Comparison of ENCODE assay signal across 21 mouse cellular contexts in the genomic region with DNA sequence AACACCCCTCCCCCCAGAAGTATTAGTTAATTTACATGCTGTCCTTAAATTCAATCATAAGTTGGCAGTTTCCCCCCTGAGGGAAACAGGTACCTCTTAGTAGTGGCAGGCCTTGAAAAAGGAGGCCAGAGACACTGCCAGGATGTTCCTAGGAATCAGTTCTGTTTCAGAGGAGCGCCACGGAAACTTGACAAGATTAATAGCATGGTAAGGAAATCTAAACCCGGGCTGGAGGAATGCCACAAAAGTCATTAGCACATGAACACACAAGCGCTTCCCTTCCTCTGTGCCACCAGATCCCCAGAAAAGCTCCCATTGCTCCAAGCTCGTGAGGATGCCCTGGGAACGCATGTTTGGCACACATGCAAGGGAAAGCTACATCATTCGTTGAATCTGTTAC. TPM values are rescaled to one million over a fixed set of nuclear protein-coding genes. Genes with fewer than 3 reads are reported as not detected.
DNase-seq lines count a peak whose midpoint lies in the region; ATAC-seq lines count a peak whose summit lies in the region.
"Had no signal": no experiment of that assay in that cellular context is flagged by ENCODE, and none has a peak within 500 bp of the region (broad histone marks: within the 10 kb centered on the region; RNA-seq: fewer than 3 reads in every experiment).

No protein-coding gene starts in this region.

- H3K4me3 ChIP-seq in forebrain, embryonic 15.5 days = no peak overlapping the region
- H3K4me3 ChIP-seq in forebrain, embryonic 16.5 days (replicated peaks; ENCODE audit: low read length) = no peak overlapping the region
- no peak overlapping the region for H3K4me3 ChIP-seq in hindbrain, embryonic 16.5 days (ENCODE audit: low read length)
- H3K4me3 ChIP-seq in hindbrain, embryonic 12.5 days = no peak overlapping the region
- H3K4me3 ChIP-seq in neural tube, embryonic 14.5 days (ENCODE audit: low read depth, low read length) = no peak overlapping the region
- no peak overlapping the region for H3K4me3 ChIP-seq in neural tube, embryonic 15.5 days (replicated peaks)
- H3K4me3 ChIP-seq: embryonic facial prominence, embryonic 13.5 days; forebrain, embryonic 12.5 days; heart, embryonic 15.5 days; limb, embryonic 12.5 days; liver, embryonic 13.5 days; lung, embryonic 15.5 days; myocyte had no signal

- 0 out of 2 replicates have a peak overlapping the region, but pooled peaks have one; percentile 13 for H3K27ac ChIP-seq in forebrain, embryonic 15.5 days (replicated peaks)
- H3K27ac ChIP-seq in forebrain, embryonic 16.5 days (ENCODE audit: low read length) = no peak overlapping the region
- no peak overlapping the region for H3K27ac ChIP-seq in hindbrain, embryonic 16.5 days (ENCODE audit: low read depth, low read length)
- no peak overlapping the region for H3K27ac ChIP-seq in hindbrain, embryonic 12.5 days
- peak overlapping the region; percentile 34; the same call in 1 of the 2 replicates for H3K27ac ChIP-seq in neural tube, embryonic 14.5 days (ENCODE audit: low read depth, low read length)
- no peak overlapping the region for H3K27ac ChIP-seq in neural tube, embryonic 15.5 days (replicated peaks)
- H3K27ac ChIP-seq: embryonic facial prominence, embryonic 13.5 days; forebrain, embryonic 12.5 days; heart, embryonic 15.5 days; limb, embryonic 12.5 days; liver, embryonic 13.5 days; lung, embryonic 15.5 days had no signal

- ATAC-seq in forebrain, embryonic 15.5 days (replicated peaks) = no peak
- no peak for ATAC-seq in forebrain, embryonic 16.5 days
- peak; percentile 40; the same call in 1 of the 2 replicates for ATAC-seq in hindbrain, embryonic 16.5 days
- ATAC-seq in hindbrain, embryonic 12.5 days (ENCODE audit: low FRiP score) = no peak
- no peak for ATAC-seq in neural tube, embryonic 14.5 days (ENCODE audit: low read depth)
- no peak for ATAC-seq in neural tube, embryonic 15.5 days (ENCODE audit: low FRiP score)
- ATAC-seq: intestine, postnatal 0 days had no signal

- no peaks in the 10 kb centered on the region for H3K9me3 ChIP-seq in forebrain, embryonic 15.5 days
- H3K9me3 ChIP-seq in forebrain, embryonic 16.5 days (ENCODE audit: control insufficient read depth, low read length) = no peaks in the 10 kb centered on the region
- no peaks in the 10 kb centered on the region for H3K9me3 ChIP-seq in hindbrain, embryonic 16.5 days (ENCODE audit: control insufficient read depth, low read length)
- no peaks in the 10 kb centered on the region for H3K9me3 ChIP-seq in hindbrain, embryonic 12.5 days (replicated peaks)
- no peaks in the 10 kb centered on the region for H3K9me3 ChIP-seq in neural tube, embryonic 14.5 days (ENCODE audit: control insufficient read depth, low read length)
- H3K9me3 ChIP-seq in neural tube, embryonic 15.5 days (replicated peaks) = no peaks in the 10 kb centered on the region
- H3K9me3 ChIP-seq: embryonic facial prominence, embryonic 13.5 days; forebrain, embryonic 12.5 days; heart, embryonic 15.5 days; liver, embryonic 13.5 days; lung, embryonic 15.5 days had no signal

- H3K4me2 ChIP-seq in forebrain, embryonic 15.5 days (replicated peaks) = no peak overlapping the region
- H3K4me2 ChIP-seq in forebrain, embryonic 16.5 days (ENCODE audit: low read length) = no peak overlapping the region
- no peak overlapping the region for H3K4me2 ChIP-seq in hindbrain, embryonic 16.5 days (ENCODE audit: low read length)
- H3K4me2 ChIP-seq in hindbrain, embryonic 12.5 days (replicated peaks) = no peak overlapping the region
- H3K4me2 ChIP-seq in neural tube, embryonic 14.5 days (ENCODE audit: low read depth, low read length) = no peak overlapping the region
- H3K4me2 ChIP-seq in neural tube, embryonic 15.5 days = no peak overlapping the region
- H3K4me2 ChIP-seq: embryonic facial prominence, embryonic 13.5 days; forebrain, embryonic 12.5 days; heart, embryonic 15.5 days; limb, embryonic 12.5 days; liver, embryonic 13.5 days; lung, embryonic 15.5 days had no signal

- 69% methylated on average over 7 of the region's 7 CpGs for WGBS in forebrain, embryonic 15.5 days
- 52% methylated on average over 7 of the region's 7 CpGs for WGBS in forebrain, embryonic 16.5 days
- WGBS in hindbrain, embryonic 16.5 days = 50% methylated on average over 7 of the region's 7 CpGs
- WGBS in hindbrain, embryonic 12.5 days = 66% methylated on average over 7 of the region's 7 CpGs
- WGBS in neural tube, embryonic 14.5 days = 40% methylated on average over 7 of the region's 7 CpGs
- WGBS in neural tube, embryonic 15.5 days = 44% methylated on average over 7 of the region's 7 CpGs

- no peak for DNase-seq in urinary bladder, adult 18-20 months (ENCODE audit: low spot score in 2 of 2)
- no peak for DNase-seq in thymus, postnatal 14 days
- DNase-seq: B cell, adult 2 months; cerebellum, adult 9-10 months; liver, embryonic 13.5 days; midbrain, embryonic 14.5 days; retina, postnatal 1 day; thymus, adult 2 months had no signal

- no peaks in the 10 kb centered on the region for H3K27me3 ChIP-seq in forebrain, embryonic 15.5 days
- H3K27me3 ChIP-seq in forebrain, embryonic 16.5 days (replicated peaks; ENCODE audit: control insufficient read depth, insufficient read depth, low read length) = no peaks in the 10 kb centered on the region
- no peaks in the 10 kb centered on the region for H3K27me3 ChIP-seq in hindbrain, embryonic 16.5 days (replicated peaks; ENCODE audit: control insufficient read depth, insufficient read depth, low read length)
- no peaks in the 10 kb centered on the region for H3K27me3 ChIP-seq in hindbrain, embryonic 12.5 days
- H3K27me3 ChIP-seq in neural tube, embryonic 14.5 days (ENCODE audit: control insufficient read depth, insufficient read depth, low read length) = no peaks in the 10 kb centered on the region
- no peaks in the 10 kb centered on the region for H3K27me3 ChIP-seq in neural tube, embryonic 15.5 days (replicated peaks)
- H3K27me3 ChIP-seq: embryonic facial prominence, embryonic 13.5 days; forebrain, embryonic 12.5 days; heart, embryonic 15.5 days; limb, embryonic 12.5 days; liver, embryonic 13.5 days; lung, embryonic 15.5 days had no signal

- H3K9ac ChIP-seq in forebrain, embryonic 15.5 days (replicated peaks) = no peak overlapping the region
- H3K9ac ChIP-seq in forebrain, embryonic 16.5 days (replicated peaks; ENCODE audit: low read depth, low read length) = no peak overlapping the region
- no peak overlapping the region for H3K9ac ChIP-seq in hindbrain, embryonic 16.5 days (ENCODE audit: low read depth, low read length)
- H3K9ac ChIP-seq in hindbrain, embryonic 12.5 days = no peak overlapping the region
- no peak overlapping the region for H3K9ac ChIP-seq in neural tube, embryonic 14.5 days (replicated peaks; ENCODE audit: low read depth, low read length)
- no peak overlapping the region for H3K9ac ChIP-seq in neural tube, embryonic 15.5 days (replicated peaks)
- H3K9ac ChIP-seq: embryonic facial prominence, embryonic 13.5 days; forebrain, embryonic 12.5 days; heart, embryonic 15.5 days; limb, embryonic 12.5 days; liver, embryonic 13.5 days; lung, embryonic 15.5 days had no signal

- H3K4me1 ChIP-seq in forebrain, embryonic 15.5 days = peaks cover 31% of the 10 kb centered on the region
- H3K4me1 ChIP-seq in forebrain, embryonic 16.5 days (replicated peaks; ENCODE audit: control insufficient read depth, insufficient read depth, low read length) = peaks cover 22% of the 10 kb centered on the region
- H3K4me1 ChIP-seq in hindbrain, embryonic 16.5 days (ENCODE audit: control insufficient read depth, insufficient read depth, low read depth, low read length) = peaks cover 9% of the 10 kb centered on the region
- H3K4me1 ChIP-seq in hindbrain, embryonic 12.5 days = 0 out of 2 replicates have a peak, but pooled peaks cover 4% of the 10 kb centered on the region
- no peaks in the 10 kb centered on the region for H3K4me1 ChIP-seq in neural tube, embryonic 14.5 days (ENCODE audit: control insufficient read depth, insufficient read depth, low read length)
- peaks cover 21% of the 10 kb centered on the region for H3K4me1 ChIP-seq in neural tube, embryonic 15.5 days
- H3K4me1 ChIP-seq: liver, embryonic 13.5 days had no signal

- no peaks in the 10 kb centered on the region for H3K36me3 ChIP-seq in forebrain, embryonic 15.5 days
- H3K36me3 ChIP-seq in forebrain, embryonic 16.5 days (ENCODE audit: control insufficient read depth, insufficient read depth) = no peaks in the 10 kb centered on the region
- H3K36me3 ChIP-seq in hindbrain, embryonic 16.5 days (ENCODE audit: control insufficient read depth, insufficient read depth, low read length) = no peaks in the 10 kb centered on the region
- H3K36me3 ChIP-seq in hindbrain, embryonic 12.5 days = no peaks in the 10 kb centered on the region
- H3K36me3 ChIP-seq in neural tube, embryonic 14.5 days (ENCODE audit: control insufficient read depth, insufficient read depth, low read length) = no peaks in the 10 kb centered on the region
- H3K36me3 ChIP-seq in neural tube, embryonic 15.5 days = no peaks in the 10 kb centered on the region
- H3K36me3 ChIP-seq: embryonic facial prominence, embryonic 13.5 days; forebrain, embryonic 12.5 days; heart, embryonic 15.5 days; limb, embryonic 12.5 days; liver, embryonic 13.5 days; lung, embryonic 15.5 days had no signal

RNA-seq across cellular contexts. Expression of a gene that starts 59.4 kb away (rescaled TPM):
- 58.4 and 59.7 TPM in 2 replicates for polyA plus RNA-seq in forebrain, embryonic 15.5 days (2015; fragmentation: Nextera tagmentation; extraction: Ambion mirVana)
- 64.7 and 71.2 TPM in 2 replicates for polyA plus RNA-seq in forebrain, embryonic 16.5 days (2015; fragmentation: Nextera tagmentation; extraction: Ambion mirVana)
- 40.9 and 51.1 TPM in 2 replicates for polyA plus RNA-seq in hindbrain, embryonic 16.5 days (2015; fragmentation: Nextera tagmentation; extraction: Ambion mirVana)
- polyA plus RNA-seq in hindbrain, embryonic 12.5 days (2016; fragmentation: Nextera tagmentation; extraction: Ambion mirVana) = 62.7 and 66.0 TPM in 2 replicates
- polyA plus RNA-seq in neural tube, embryonic 14.5 days (2014; fragmentation: Nextera tagmentation; extraction: Ambion mirVana) = 58.5 and 59.7 TPM in 2 replicates
- 40.8 and 44.1 TPM in 2 replicates for polyA plus RNA-seq in neural tube, embryonic 15.5 days (2015; fragmentation: Nextera tagmentation; extraction: Ambion mirVana)

Comparison
In these comparisons a context has a peak if more than half of its experiments do, and no peak if none do; other contexts are left out.
1. H3K27ac ChIP-seq: peak in forebrain, embryonic 15.5 days (single experiment) and neural tube, embryonic 14.5 days (single experiment); none in forebrain, embryonic 16.5 days (single experiment), hindbrain, embryonic 16.5 days (single experiment), hindbrain, embryonic 12.5 days (single experiment) and neural tube, embryonic 15.5 days (single experiment).